Comparison of ENCODE assay signal across 13 mouse cellular contexts in genomic region chr6:91003310-91003995, GRCm38 (mm10). TPM values are rescaled to one million over a fixed set of nuclear protein-coding genes. Genes with fewer than 3 reads are reported as not detected.
A peak's percentile ranks its signal among the peaks of the same experiment; 100 is the strongest.
DNase-seq lines count a peak whose midpoint lies in the region; ATAC-seq and TF ChIP-seq lines count a peak whose summit lies in the region.
"Had no signal": no experiment of that assay in that cellular context is flagged by ENCODE, and none has a peak within 500 bp of the region (broad histone marks: within the 10 kb centered on the region; RNA-seq: fewer than 3 reads in every experiment).

No protein-coding gene starts in this region.

- no peak for TF ChIP-seq POLR2A in MEL (IDR thresholded peaks at IDR 0.05; ENCODE audit: control insufficient read depth in 1 of 2, insufficient read depth in 1 of 2, low read depth in 1 of 2, low read length in 2 of 2, poor library complexity in 1 of 2)

- no peak overlapping the region for H3K27ac ChIP-seq in intestine, embryonic 14.5 days (ENCODE audit: low read depth)
- no peak overlapping the region for H3K27ac ChIP-seq in intestine, postnatal 0 days (ENCODE audit: low read depth, low read length)
- H3K27ac ChIP-seq in MEL (ENCODE audit: control insufficient read depth, low read depth, low read length) = no peak overlapping the region
- no peak overlapping the region for H3K27ac ChIP-seq in stomach, embryonic 14.5 days (ENCODE audit: low read length)
- H3K27ac ChIP-seq: heart, embryonic 15.5 days had no signal

- H3K9me3 ChIP-seq in intestine, embryonic 14.5 days (ENCODE audit: control insufficient read depth, low read length) = no peaks in the 10 kb centered on the region
- no peaks in the 10 kb centered on the region for H3K9me3 ChIP-seq in intestine, postnatal 0 days (ENCODE audit: control insufficient read depth)
- no peaks in the 10 kb centered on the region for H3K9me3 ChIP-seq in MEL (replicated peaks; ENCODE audit: insufficient read depth, low read length)
- H3K9me3 ChIP-seq in stomach, embryonic 14.5 days (ENCODE audit: control insufficient read depth, low read depth, low read length) = no peaks in the 10 kb centered on the region
- H3K9me3 ChIP-seq: heart, embryonic 15.5 days had no signal

- H3K4me2 ChIP-seq in intestine, embryonic 14.5 days (ENCODE audit: low read length) = no peak overlapping the region
- no peak overlapping the region for H3K4me2 ChIP-seq in intestine, postnatal 0 days (replicated peaks; ENCODE audit: low read depth)
- H3K4me2 ChIP-seq in stomach, embryonic 14.5 days (replicated peaks; ENCODE audit: low read depth, low read length) = no peak overlapping the region
- H3K4me2 ChIP-seq: heart, embryonic 15.5 days had no signal

- H3K36me3 ChIP-seq in intestine, embryonic 14.5 days (ENCODE audit: control insufficient read depth, insufficient read depth, low read length) = no peaks in the 10 kb centered on the region
- H3K36me3 ChIP-seq in intestine, postnatal 0 days (ENCODE audit: control insufficient read depth, insufficient read depth) = no peaks in the 10 kb centered on the region
- H3K36me3 ChIP-seq in MEL (ENCODE audit: control insufficient read depth in 1 of 2, insufficient read depth in 2 of 2, low read length in 2 of 2) = peaks cover 0 to 3% of the 10 kb centered on the region in 2 experiments; a peak in 1 of 4 replicates
- H3K36me3 ChIP-seq in stomach, embryonic 14.5 days (ENCODE audit: control insufficient read depth, insufficient read depth, low read length) = no peaks in the 10 kb centered on the region
- H3K36me3 ChIP-seq: heart, embryonic 15.5 days had no signal

- no peak overlapping the region for H3K4me3 ChIP-seq in intestine, embryonic 14.5 days (ENCODE audit: low read depth, low read length)
- no peak overlapping the region for H3K4me3 ChIP-seq in intestine, postnatal 0 days (ENCODE audit: low read depth, low read length)
- no peak overlapping the region for H3K4me3 ChIP-seq in MEL (ENCODE audit: control insufficient read depth in 1 of 2, insufficient read depth in 1 of 2, low read depth in 2 of 2, low read length in 2 of 2)
- H3K4me3 ChIP-seq in stomach, embryonic 14.5 days (ENCODE audit: low read depth, low read length) = no peak overlapping the region
- H3K4me3 ChIP-seq: heart, embryonic 15.5 days had no signal

- H3K27me3 ChIP-seq in intestine, embryonic 14.5 days (replicated peaks; ENCODE audit: control insufficient read depth, insufficient read depth, low read length) = no peaks in the 10 kb centered on the region
- no peaks in the 10 kb centered on the region for H3K27me3 ChIP-seq in intestine, postnatal 0 days (replicated peaks; ENCODE audit: control insufficient read depth, insufficient read depth, low read length)
- no peaks in the 10 kb centered on the region for H3K27me3 ChIP-seq in MEL (ENCODE audit: control insufficient read depth in 1 of 2, insufficient read depth in 2 of 2, low read length in 2 of 2)
- H3K27me3 ChIP-seq in stomach, embryonic 14.5 days (ENCODE audit: control insufficient read depth, insufficient read depth, low read length) = no peaks in the 10 kb centered on the region
- H3K27me3 ChIP-seq: heart, embryonic 15.5 days had no signal

- 0 out of 2 replicates have a peak, but pooled peaks cover 4% of the 10 kb centered on the region for H3K4me1 ChIP-seq in intestine, embryonic 14.5 days (replicated peaks; ENCODE audit: control insufficient read depth, insufficient read depth, low read length)
- no peaks in the 10 kb centered on the region for H3K4me1 ChIP-seq in intestine, postnatal 0 days (replicated peaks; ENCODE audit: control insufficient read depth, insufficient read depth, low read length)
- H3K4me1 ChIP-seq in MEL (ENCODE audit: control insufficient read depth in 1 of 2, insufficient read depth in 2 of 2, low read length in 2 of 2) = peaks cover 0 to 17% of the 10 kb centered on the region in 2 experiments; a peak in 2 of 4 replicates
- H3K4me1 ChIP-seq in stomach, embryonic 14.5 days (ENCODE audit: control insufficient read depth, insufficient read depth, low read length) = peaks cover 4% of the 10 kb centered on the region; the same call in 1 of the 2 replicates

- 0 out of 2 replicates have a peak, but pooled peaks have one; percentile 52 for ATAC-seq in intestine, embryonic 14.5 days (replicated peaks; ENCODE audit: low FRiP score, low TSS enrichment, low read depth)
- no peak for ATAC-seq in intestine, postnatal 0 days
- ATAC-seq in stomach, embryonic 14.5 days (ENCODE audit: insufficient number of reproducible peaks, insufficient read depth, low FRiP score, low read depth) = peak; percentile 15; the same call in 1 of the 2 replicates
- ATAC-seq: activated CD4-positive, CD25-positive, alpha-beta regulatory T cell, adult 4 months had no signal

- 43% methylated on average over 3 of the region's 3 CpGs for WGBS in intestine, embryonic 14.5 days
- 25% methylated on average over 3 of the region's 3 CpGs for WGBS in intestine, postnatal 0 days
- WGBS in stomach, embryonic 14.5 days = 19% methylated on average over 3 of the region's 3 CpGs

- no peak overlapping the region for H3K9ac ChIP-seq in intestine, embryonic 14.5 days (ENCODE audit: low read length)
- no peak overlapping the region for H3K9ac ChIP-seq in intestine, postnatal 0 days (ENCODE audit: low read depth, low read length)
- no peak overlapping the region for H3K9ac ChIP-seq in MEL (ENCODE audit: control insufficient read depth, low read depth, low read length, poor library complexity, severe bottlenecking)
- no peak overlapping the region for H3K9ac ChIP-seq in stomach, embryonic 14.5 days (replicated peaks; ENCODE audit: low read depth, low read length)
- H3K9ac ChIP-seq: heart, embryonic 15.5 days had no signal

- TF ChIP-seq RAD21 in MEL (IDR thresholded peaks at IDR 0.05; ENCODE audit: low read depth, low read length) = no peak

- no peak for TF ChIP-seq EP300 in MEL (IDR thresholded peaks at IDR 0.05; ENCODE audit: low read depth in 1 of 2, low read length in 2 of 2)

- no peak for DNase-seq in intestine, embryonic 14.5 days (ENCODE audit: low spot score)
- DNase-seq in MEL (ENCODE audit: low read depth, low spot score) = peak; percentile 52
- DNase-seq in liver = peak; percentile 69
- DNase-seq in lung, adult 18-20 months = no peak
- no peak for DNase-seq in gastrocnemius, postnatal 4 days (ENCODE audit: low spot score in 2 of 2)
- no peak for DNase-seq in left cerebral cortex, adult 18-20 months (ENCODE audit: low spot score in 2 of 2)
- DNase-seq: cerebellum, postnatal 14 days; right cerebral cortex, postnatal 14 days; thymus, postnatal 4 days had no signal

- TF ChIP-seq CTCF in intestine, postnatal 0 days (IDR thresholded peaks at IDR 0.05; ENCODE audit: low read depth) = no peak
- no peak for TF ChIP-seq CTCF in MEL (IDR thresholded peaks at IDR 0.05 in 2 of 3, conservative IDR thresholded peaks at IDR 0.05 in 1 of 3; ENCODE audit: control insufficient read depth in 1 of 3, insufficient read depth in 1 of 3, low read depth in 2 of 3, low read length in 3 of 3, poor library complexity in 1 of 3, severe bottlenecking in 1 of 3)

- no peaks in the 10 kb centered on the region for H3K79me2 ChIP-seq in MEL (ENCODE audit: control insufficient read depth, insufficient read depth, low read length, poor library complexity)

TF ChIP-seq in MEL, 35 proteins besides CTCF, POLR2A, EP300 and RAD21:
- TF ChIP-seq POLR2AphosphoS2 (IDR thresholded peaks at IDR 0.05; ENCODE audit: low read length) = no peak
- TF ChIP-seq TCF12 (IDR thresholded peaks at IDR 0.05; ENCODE audit: low read depth, low read length) = no peak
- TF ChIP-seq TBP (IDR thresholded peaks at IDR 0.05; ENCODE audit: low read depth, low read length) = no peak
- TF ChIP-seq SMC3 (IDR thresholded peaks at IDR 0.05; ENCODE audit: low read depth, low read length) = no peak
- TF ChIP-seq MAX (IDR thresholded peaks at IDR 0.05; ENCODE audit: low read length) = peak; percentile 56; the same call in 1 of the 2 replicates
- no peak for TF ChIP-seq MYC (IDR thresholded peaks at IDR 0.05; ENCODE audit: low read depth, low read length)
- no peak for TF ChIP-seq ELF1 (IDR thresholded peaks at IDR 0.05; ENCODE audit: low read depth, low read length)
- TF ChIP-seq USF1 (IDR thresholded peaks at IDR 0.05; ENCODE audit: low read depth, low read length) = peak; percentile 91
- TF ChIP-seq ZMIZ1 (IDR thresholded peaks at IDR 0.05; ENCODE audit: low read depth, low read length) = no peak
- no peak for TF ChIP-seq CHD2 (IDR thresholded peaks at IDR 0.05; ENCODE audit: low read length)
- TF ChIP-seq USF2 (IDR thresholded peaks at IDR 0.05; ENCODE audit: borderline replicate concordance in 1 of 2, insufficient read depth in 1 of 2, low read depth in 1 of 2, low read length in 2 of 2) = 0 out of 4 replicates have a peak, but pooled peaks of 1 of the 2 experiments have one; percentile 51

RNA-seq across cellular contexts. Expression of gene Iqsec1, which starts 15.0 kb away (rescaled TPM):
- 12.9 and 13.0 TPM in 2 replicates for polyA plus RNA-seq in intestine, embryonic 14.5 days (2014; fragmentation: Nextera tagmentation; extraction: Ambion mirVana)
- 7.0 and 7.2 TPM in 2 replicates for polyA plus RNA-seq in intestine, postnatal 0 days (2015; fragmentation: Nextera tagmentation; extraction: Ambion mirVana)
- 14.8 and 15.6 TPM in 2 replicates for total RNA-seq in MEL (2012; rRNA removed)
- polyA plus RNA-seq in MEL (2012; ENCODE audit: insufficient read depth in 1 of 2, insufficient read length in 2 of 2, low read depth in 1 of 2, low replicate concordance in 2 of 2, missing spikeins in 1 of 2) = 10 to 100 TPM; 30.8 to 73.4 TPM
- polyA plus RNA-seq in stomach, embryonic 14.5 days (2014; fragmentation: Nextera tagmentation; extraction: Ambion mirVana) = 16.0 TPM in 2 replicates
- 100 to 1,000 TPM in 1 of 2 experiments, 10 to 100 TPM in 1; 84.0 to 106 TPM for total RNA-seq in gastrocnemius, postnatal 4 days (2021)
- total RNA-seq in left cerebral cortex, adult 18-20 months (2021) = 100 to 1,000 TPM; 343 TPM

Comparison
In these comparisons a context has a peak if more than half of its experiments do, and no peak if none do; other contexts are left out.
1. DNase-seq: peak in MEL (single experiment) and liver (single experiment); none in intestine, embryonic 14.5 days (single experiment), lung, adult 18-20 months (0 of 2), gastrocnemius, postnatal 4 days (0 of 2) and left cerebral cortex, adult 18-20 months (0 of 2).